Mouse (Mus musculus) midbrain, embryonic 15.5 days (tissue): Measurements from ENCODE around the gene Ccdc181. TPM values are rescaled to one million over a fixed set of nuclear protein-coding genes. Genes with fewer than 3 reads are reported as not detected.
A peak's percentile ranks its signal among the peaks of the same experiment; 100 is the strongest.
"Not testable (repeated sequence)": the region's sequence is repeated elsewhere in the genome, so short reads cannot be mapped to it uniquely, and the experiment has no call there.

Source experiments
- ATAC-seq: fragments of 200-750 bp; cut with Nextera tagmentation; replicated peaks from 2 replicates; pipeline ENCODE4 v1.8.0; 2017; ENCODE audit warnings: moderate TSS enrichment
- H3K27ac ChIP-seq: fragments of 300-500 bp; sonication (generic); 2 replicates; pipeline ENCODE4 v1.5.1; 2015; ENCODE audit warnings: mild to moderate bottlenecking, inconsistent platforms
- H3K27me3 ChIP-seq: fragments of 300-500 bp; sonication (generic); replicated peaks from 2 replicates; pipeline ENCODE4 v1.6.1; 2015; ENCODE audit warnings: inconsistent platforms
- H3K36me3 ChIP-seq: fragments of 300-500 bp; sonication (generic); replicated peaks from 2 replicates; pipeline ENCODE4 v1.6.1; 2015; ENCODE audit warnings: inconsistent platforms
- H3K4me1 ChIP-seq: fragments of 300-500 bp; sonication (generic); 2 replicates; pipeline ENCODE4 v1.6.1; 2015; ENCODE audit warnings: inconsistent platforms
- H3K4me2 ChIP-seq: fragments of 300-500 bp; sonication (generic); 2 replicates; pipeline ENCODE4 v1.6.1; 2015; ENCODE audit warnings: inconsistent platforms, mild to moderate bottlenecking, moderate library complexity
- H3K4me3 ChIP-seq: fragments of 300-500 bp; sonication (generic); 2 replicates; pipeline ENCODE4 v1.5.1; 2015; ENCODE audit warnings: mild to moderate bottlenecking, inconsistent platforms
- H3K9ac ChIP-seq: fragments of 300-500 bp; sonication (generic); 2 replicates; pipeline ENCODE4 v1.6.1; 2015; ENCODE audit warnings: mild to moderate bottlenecking, inconsistent platforms
- H3K9me3 ChIP-seq: fragments of 300-500 bp; sonication (generic); 2 replicates; pipeline ENCODE4 v1.6.1; 2016; ENCODE audit warnings: inconsistent platforms
- WGBS: fragments of 180-500 bp; shearing (Covaris S2); methylation state at CpG from one replicate; pipeline ENCODE4 v1.1.7; 2015; ENCODE audit warnings: mixed read lengths; 5-methylcytosine and 5-hydroxymethylcytosine counted together
- polyA plus RNA-seq: library from polyadenylated mRNA; unstranded; fragments of >200 nt; fragmentation: Nextera tagmentation; extraction: Ambion mirVana; gene quantifications from 2 replicates; pipeline ENCODE4 v1.2.1, GENCODE M21; 2015

Gene Ccdc181
- polyA plus RNA-seq = 24.8 and 25.7 TPM in 2 replicates

DNA sequence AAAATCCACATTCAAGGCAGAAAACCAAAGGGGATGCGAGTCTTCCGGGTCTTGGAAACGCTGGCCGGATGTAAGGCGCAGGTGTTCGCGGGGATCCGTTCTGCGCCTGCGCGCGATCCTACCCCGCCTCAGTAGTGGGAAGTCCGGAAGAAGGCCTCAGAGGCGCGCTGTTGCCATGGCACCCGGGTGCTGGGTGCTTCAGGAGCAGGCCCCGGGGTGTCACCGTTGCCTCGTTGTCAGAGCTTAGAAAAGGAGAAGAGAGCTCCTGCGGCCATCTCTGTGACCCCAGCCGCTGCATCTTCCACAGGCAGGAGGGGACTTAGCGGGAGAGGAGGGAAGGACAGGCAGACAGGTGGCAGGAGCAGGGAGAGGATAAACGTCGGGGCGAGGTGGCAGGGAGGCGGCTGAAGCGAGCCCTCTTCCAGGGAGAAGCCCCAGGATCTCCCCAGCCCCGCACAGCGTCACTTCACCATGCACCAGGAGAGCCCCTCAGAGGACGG lies at the start of gene Ccdc181:
TSS of gene Ccdc181 (plus strand) at position 131 of the 500 bp plus-strand sequence.
- no peaks in the 10 kb centered on the region for H3K27me3 ChIP-seq
- H3K9me3 ChIP-seq = no peaks in the 10 kb centered on the region
- ATAC-seq = peak; percentile 100
- H3K36me3 ChIP-seq = no peaks in the 10 kb centered on the region
- WGBS = under 1% methylated on average over 31 of the region's 31 CpGs
- peak within 1 kb of the TSS; percentile 66 for H3K4me3 ChIP-seq
- H3K27ac ChIP-seq = peak within 1 kb of the TSS; percentile 86
- peak within 1 kb of the TSS; percentile 63 for H3K4me2 ChIP-seq
- no peaks in the 10 kb centered on the region for H3K4me1 ChIP-seq
- H3K9ac ChIP-seq = peak within 1 kb of the TSS; percentile 69

- H3K27me3 ChIP-seq, H3K9me3 ChIP-seq, H3K4me3 ChIP-seq, ATAC-seq, H3K9ac ChIP-seq, H3K36me3 ChIP-seq, H3K4me2 ChIP-seq, H3K27ac ChIP-seq, H3K4me1 ChIP-seq: not testable (repeated sequence)
- 76% methylated on average over 2 of the region's 4 CpGs for WGBS
Measured at GRCm38 (mm10) chr1:164231937-164232570, 43.3 kb upstream of the Ccdc181 start.

DNA sequence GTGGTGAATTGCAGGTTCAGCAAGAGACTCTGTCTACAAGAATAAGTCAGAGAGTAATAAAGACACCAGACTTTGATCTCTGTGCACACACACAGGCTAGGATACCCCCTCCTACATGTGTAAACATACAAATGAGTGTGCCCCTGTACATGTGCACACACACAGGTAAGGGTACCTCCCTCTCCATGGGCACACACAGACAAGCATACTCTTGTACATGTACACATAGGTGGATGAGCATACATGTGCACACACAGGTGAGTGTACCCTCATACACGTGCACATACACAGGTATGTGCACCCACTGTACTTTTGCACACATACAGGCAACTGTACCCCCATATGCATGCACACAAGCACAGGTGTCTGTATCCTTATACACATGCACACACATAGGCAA lies 41.9 kb upstream of the Ccdc181 start:
- 86% methylated on average over 1 of the region's 1 CpGs for WGBS
- no peak for ATAC-seq
- Histone ChIP-seq H3K9ac (no peak overlapping the region), H3K36me3 (no peaks in the 10 kb centered on the region), H3K4me2 (no peak overlapping the region), H3K9me3 (no peaks in the 10 kb centered on the region), H3K27ac (no peak overlapping the region), H3K4me3 (no peak overlapping the region), H3K4me1 (no peaks in the 10 kb centered on the region), H3K27me3 (no peaks in the 10 kb centered on the region)

DNA sequence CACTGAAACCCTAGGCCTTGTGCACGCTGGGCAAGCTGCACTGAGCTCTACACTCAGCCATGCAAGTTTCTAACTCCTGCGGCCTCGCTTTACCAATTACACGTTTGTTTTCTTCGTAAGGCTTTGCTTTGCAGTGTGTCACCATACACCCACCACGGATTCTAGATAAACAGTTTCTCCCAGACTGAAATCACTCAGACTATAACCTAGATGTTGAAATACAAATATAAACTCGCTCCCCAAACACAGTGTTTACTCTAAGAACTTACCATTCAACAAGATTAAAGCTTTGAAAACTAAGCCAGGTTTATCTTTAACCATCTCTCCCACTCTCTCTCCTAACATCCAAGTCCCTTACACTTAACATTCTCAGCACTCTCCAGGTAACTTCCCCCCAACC lies 40.3 kb upstream of the Ccdc181 start:
- Histone ChIP-seq H3K36me3 (no peaks in the 10 kb centered on the region), H3K27ac (no peak overlapping the region), H3K9me3 (no peaks in the 10 kb centered on the region), H3K9ac (no peak overlapping the region), H3K4me3 (no peak overlapping the region), H3K4me1 (no peaks in the 10 kb centered on the region), H3K4me2 (no peak overlapping the region), H3K27me3 (no peaks in the 10 kb centered on the region)
- 60% methylated on average over 7 of the region's 7 CpGs for WGBS
- no peak for ATAC-seq

DNA sequence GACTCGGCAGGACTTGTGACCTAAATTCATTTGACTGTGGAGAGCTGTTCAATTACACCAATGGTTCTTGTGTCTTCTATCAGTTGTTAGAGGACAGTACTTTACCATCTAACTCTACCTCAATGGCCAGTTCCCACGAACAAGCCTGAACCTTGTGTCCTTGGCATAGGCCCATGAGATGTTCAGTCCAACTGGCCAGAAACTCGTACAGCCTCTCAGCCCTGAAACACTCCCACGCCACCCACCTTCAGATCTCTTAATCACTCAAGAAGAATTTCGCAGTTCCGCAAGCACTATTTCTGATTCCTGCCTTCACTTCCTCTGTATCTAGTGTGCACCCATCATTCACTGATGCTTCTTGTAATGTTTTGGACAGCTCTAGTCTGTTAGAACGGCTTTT lies 39.3 kb upstream of the Ccdc181 start:
- WGBS = 46% methylated on average over 7 of the region's 7 CpGs

DNA sequence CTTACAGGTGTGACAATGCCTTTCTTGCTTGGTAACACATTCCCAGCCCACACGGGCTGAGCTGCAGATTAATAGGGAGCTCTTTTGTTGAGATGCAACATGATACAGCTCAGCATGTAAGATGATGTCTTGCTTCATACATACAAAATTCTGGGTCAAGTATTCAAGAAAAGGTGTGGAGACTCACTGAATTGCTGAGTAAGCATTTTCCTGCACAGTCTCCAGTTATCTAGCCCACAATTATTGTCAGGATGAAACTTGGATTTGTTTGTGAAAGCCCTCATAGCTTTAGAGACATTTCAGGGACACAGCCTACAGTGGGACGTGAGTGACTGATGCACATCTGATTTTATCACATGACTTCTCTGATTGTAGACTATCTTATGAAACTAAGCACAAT lies 33.9 kb upstream of the Ccdc181 start:
- Histone ChIP-seq H3K9ac (no peak overlapping the region), H3K27ac (no peak overlapping the region), H3K4me2 (no peak overlapping the region), H3K36me3 (no peaks in the 10 kb centered on the region), H3K4me3 (no peak overlapping the region), H3K9me3 (no peaks in the 10 kb centered on the region), H3K4me1 (no peaks in the 10 kb centered on the region), H3K27me3 (no peaks in the 10 kb centered on the region)
- WGBS = 77% methylated on average over 2 of the region's 2 CpGs
- no peak for ATAC-seq

More for the DNA sequence above, 39.3 kb upstream of the Ccdc181 start:
- no peaks in the 10 kb centered on the region for H3K36me3 ChIP-seq
- no peak overlapping the region for H3K4me2 ChIP-seq
- H3K9ac ChIP-seq = no peak overlapping the region
- no peaks in the 10 kb centered on the region for H3K9me3 ChIP-seq
- H3K27me3 ChIP-seq = no peaks in the 10 kb centered on the region
- H3K4me3 ChIP-seq = no peak overlapping the region
- no peak for ATAC-seq
- no peaks in the 10 kb centered on the region for H3K4me1 ChIP-seq
- no peak overlapping the region for H3K27ac ChIP-seq

GRCm38 (mm10) chr1:164242809-164243208 lies 32.6 kb upstream of the Ccdc181 start:
- Histone ChIP-seq H3K4me3 (no peak overlapping the region), H3K9me3 (no peaks in the 10 kb centered on the region), H3K36me3 (no peaks in the 10 kb centered on the region), H3K4me2 (no peak overlapping the region), H3K27me3 (no peaks in the 10 kb centered on the region), H3K9ac (no peak overlapping the region), H3K4me1 (peaks cover 3% of the 10 kb centered on the region), H3K27ac (no peak overlapping the region)
- no peak for ATAC-seq
- WGBS = 70% methylated on average over 8 of the region's 8 CpGs

GRCm38 (mm10) chr1:164247442-164247841 lies 27.9 kb upstream of the Ccdc181 start:
- peak overlapping the region; percentile 72; the same call in 1 of the 2 replicates for H3K4me3 ChIP-seq
- H3K9ac ChIP-seq = peak overlapping the region; percentile 38; the same call in 1 of the 2 replicates
- WGBS = 34% methylated on average over 8 of the region's 8 CpGs
- no peak for ATAC-seq
- peaks cover 23% of the 10 kb centered on the region for H3K4me1 ChIP-seq
- no peak overlapping the region for H3K27ac ChIP-seq
- H3K4me2 ChIP-seq = peak overlapping the region; percentile 74
- no peaks in the 10 kb centered on the region for H3K36me3 ChIP-seq
- no peaks in the 10 kb centered on the region for H3K9me3 ChIP-seq
- no peaks in the 10 kb centered on the region for H3K27me3 ChIP-seq

- Histone ChIP-seq H3K4me3 (peak overlapping the region; percentile 72), H3K9me3 (no peaks in the 10 kb centered on the region), H3K27me3 (no peaks in the 10 kb centered on the region), H3K4me2 (peak overlapping the region; percentile 74), H3K9ac (peak overlapping the region; percentile 38; the same call in 1 of the 2 replicates), H3K27ac (peak overlapping the region; percentile 60; the same call in 1 of the 2 replicates), H3K4me1 (peaks cover 23% of the 10 kb centered on the region), H3K36me3 (no peaks in the 10 kb centered on the region)
- 9% methylated on average over 10 of the region's 10 CpGs for WGBS
- 0 out of 2 replicates have a peak, but pooled peaks have one; percentile 3 for ATAC-seq
Measured at GRCm38 (mm10) chr1:164247971-164248370, 27.4 kb upstream of the Ccdc181 start.

DNA sequence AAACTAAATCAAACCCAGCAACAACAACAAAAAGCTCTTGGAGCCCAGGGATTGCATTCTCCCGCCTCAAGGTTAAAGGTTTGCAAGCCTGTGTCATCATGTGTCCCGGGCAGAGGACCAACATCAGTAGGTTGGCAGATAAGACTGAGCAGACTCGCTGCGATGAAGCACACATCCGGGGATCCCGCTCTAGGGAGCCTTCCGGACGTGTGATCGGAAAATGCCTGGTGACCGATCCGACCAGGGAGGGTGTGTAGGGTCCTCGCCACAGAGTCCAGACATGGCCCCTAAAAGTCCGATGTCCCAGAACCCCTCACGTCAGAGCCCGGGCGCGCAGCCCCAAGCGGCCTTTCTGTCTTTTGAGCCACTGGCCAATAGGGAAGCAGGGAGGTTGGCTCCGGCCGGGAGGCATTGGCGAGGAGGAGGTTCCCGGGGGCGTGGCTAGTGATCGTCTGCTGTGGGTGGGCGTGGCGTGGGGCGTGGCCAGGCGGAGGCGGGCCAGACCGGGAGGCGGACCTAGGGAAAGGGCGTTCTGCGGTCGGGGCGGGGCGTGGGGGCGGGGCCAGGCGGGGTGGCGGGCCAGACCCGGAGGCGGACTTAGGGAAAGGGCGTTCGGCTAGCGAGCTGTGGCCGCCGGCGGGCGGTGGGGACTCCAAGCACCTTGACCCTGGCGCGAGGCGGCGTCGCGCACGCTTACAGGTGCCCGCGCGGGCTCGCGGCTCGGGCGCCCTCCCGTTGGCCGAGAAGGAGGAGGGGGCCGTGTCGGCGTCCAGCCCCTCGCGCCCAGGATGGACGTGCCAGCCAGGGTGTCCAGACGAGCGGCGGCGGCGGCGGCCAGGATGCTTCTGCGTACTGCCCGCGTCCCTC lies 26.7 kb upstream of the Ccdc181 start, which contains the start of gene Slc19a2:
TSS of gene Slc19a2 (plus strand) at position 582 of the 867 bp plus-strand sequence.
- Histone ChIP-seq H3K27ac (peak within 1 kb of the TSS; percentile 80), H3K4me2 (peak within 1 kb of the TSS; percentile 74), H3K36me3 (no peaks in the 10 kb centered on the region), H3K4me1 (peaks cover 23% of the 10 kb centered on the region), H3K4me3 (peak within 1 kb of the TSS; percentile 72), H3K27me3 (no peaks in the 10 kb centered on the region), H3K9ac (peak within 1 kb of the TSS; percentile 58), H3K9me3 (no peaks in the 10 kb centered on the region)
- under 1% methylated on average over 72 of the region's 79 CpGs for WGBS
- ATAC-seq = peak; percentile 96

DNA sequence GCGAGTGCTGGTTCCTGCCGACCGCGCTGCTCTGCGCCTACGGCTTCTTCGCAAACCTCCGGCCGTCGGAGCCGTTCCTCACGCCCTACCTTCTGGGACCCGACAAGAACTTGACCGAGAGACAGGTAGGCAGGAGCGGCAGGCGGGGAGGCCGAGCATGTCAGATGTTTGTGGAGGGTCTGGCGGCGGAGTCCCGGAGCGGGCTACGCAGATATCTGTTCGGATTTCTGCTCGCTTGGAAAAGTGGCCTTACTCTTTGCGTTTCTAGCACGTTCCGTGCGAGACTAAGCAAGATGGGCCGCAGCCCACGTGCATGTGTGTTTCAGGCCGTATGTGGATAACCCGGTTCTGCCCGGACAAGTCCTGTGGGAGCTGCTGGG lies 26.1 kb upstream of the Ccdc181 start:
- ATAC-seq = peak; percentile 37; the same call in 1 of the 2 replicates
- Histone ChIP-seq H3K27me3 (no peaks in the 10 kb centered on the region), H3K4me2 (peak overlapping the region; percentile 74), H3K9ac (peak overlapping the region; percentile 58), H3K9me3 (no peaks in the 10 kb centered on the region), H3K4me3 (peak overlapping the region; percentile 72), H3K4me1 (peaks cover 23% of the 10 kb centered on the region), H3K27ac (peak overlapping the region; percentile 80), H3K36me3 (no peaks in the 10 kb centered on the region)
- under 1% methylated on average over 33 of the region's 33 CpGs for WGBS
